Mouse (Mus musculus): ENCODE measurements around the gene Gjb6.

The Gjb6 gene

DNA sequence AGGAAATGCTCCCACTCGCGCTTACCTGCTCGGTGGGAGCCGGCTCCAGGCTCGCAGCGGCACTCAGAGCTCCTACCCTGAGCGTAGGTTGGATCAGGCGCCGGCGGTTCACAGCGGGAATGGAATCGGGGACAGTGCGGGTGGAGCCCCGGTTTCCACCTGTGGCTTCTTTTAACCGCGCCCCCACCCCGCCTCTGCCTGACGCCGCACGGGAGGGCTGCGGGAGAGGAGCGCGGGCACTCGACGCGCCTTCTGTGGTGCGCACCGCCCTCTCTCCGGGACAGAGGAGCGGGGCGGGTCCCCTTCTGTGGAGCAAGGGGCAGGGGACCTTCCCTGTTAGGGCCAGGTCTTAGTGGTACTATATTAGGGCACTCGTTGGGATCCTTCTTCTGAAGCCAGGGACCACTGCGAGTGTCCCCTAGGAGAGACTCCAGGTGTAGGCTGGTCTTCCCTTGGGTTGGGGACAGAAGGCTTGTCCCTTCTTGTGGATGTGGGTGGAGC is at the start of gene Gjb6:
Gjb6 (minus strand) TSS at position 451 of the 501 bp plus-strand sequence.
- in situ Hi-C loops (cut with MboI, MseI): no loop called here

DNA sequence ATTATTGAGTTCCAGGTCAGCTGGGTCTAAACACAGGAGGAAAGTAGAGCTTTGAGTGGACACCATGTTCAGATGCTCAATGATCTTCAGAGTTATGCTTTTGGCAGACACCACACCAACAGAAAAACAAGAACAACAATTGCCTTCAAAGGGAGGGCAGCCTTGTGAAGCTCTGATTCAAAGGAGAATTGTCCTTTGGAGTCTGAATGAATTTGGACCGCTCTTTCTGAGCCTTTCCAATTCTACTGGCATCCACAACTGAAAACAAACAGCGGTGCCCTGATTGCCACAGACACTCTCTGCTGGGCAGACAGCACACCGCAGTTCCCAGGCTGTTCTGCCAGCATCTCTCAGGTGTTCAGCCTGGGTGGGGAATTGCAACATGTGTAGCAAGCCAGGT is 32.1 kb upstream of the Gjb6 start:
- in situ Hi-C loops (cut with MboI, MseI): no loop called here

DNA sequence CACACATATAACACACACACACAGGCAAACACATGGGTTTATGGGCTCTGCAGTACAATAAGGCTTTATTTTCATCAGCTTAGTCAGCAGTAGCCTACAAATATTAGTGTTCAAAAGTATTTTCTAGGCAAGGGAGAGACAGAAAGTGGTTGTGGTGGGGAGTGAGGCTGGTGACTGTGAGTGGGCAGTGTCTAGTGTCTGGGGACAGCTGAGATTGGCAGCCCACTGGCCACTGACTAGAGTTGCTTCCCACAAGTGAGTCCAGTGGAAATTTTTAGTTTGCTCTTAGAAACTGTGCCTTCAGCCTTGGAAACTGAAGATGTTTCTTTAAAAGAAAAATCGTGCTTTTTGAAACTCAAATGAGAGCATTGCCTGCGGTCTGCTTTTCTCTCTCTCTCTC is 28.4 kb upstream of the Gjb6 start:
- in situ Hi-C loops (cut with MboI, MseI): no loop called here

DNA sequence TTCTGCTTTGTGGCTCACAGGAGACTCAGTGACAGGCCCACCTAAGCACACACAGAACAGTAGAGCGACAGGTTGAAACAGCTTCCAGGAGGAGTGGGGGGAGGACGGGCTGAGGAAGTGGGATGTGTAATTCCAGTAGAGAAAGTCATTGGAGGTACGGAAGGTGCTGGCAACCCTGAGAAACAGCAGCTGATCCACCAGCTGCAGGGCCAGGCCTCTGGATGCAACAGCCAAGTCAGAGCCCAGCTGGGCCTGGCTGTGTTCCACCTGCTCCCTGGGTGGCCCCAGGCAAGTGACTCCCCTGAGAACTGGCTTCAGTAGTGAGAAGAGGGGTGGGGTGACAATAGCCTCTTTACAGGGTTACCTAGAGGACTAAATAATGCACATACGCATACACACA is 27.8 kb upstream of the Gjb6 start:
- in situ Hi-C loops (cut with MboI, MseI): no loop called here

DNA sequence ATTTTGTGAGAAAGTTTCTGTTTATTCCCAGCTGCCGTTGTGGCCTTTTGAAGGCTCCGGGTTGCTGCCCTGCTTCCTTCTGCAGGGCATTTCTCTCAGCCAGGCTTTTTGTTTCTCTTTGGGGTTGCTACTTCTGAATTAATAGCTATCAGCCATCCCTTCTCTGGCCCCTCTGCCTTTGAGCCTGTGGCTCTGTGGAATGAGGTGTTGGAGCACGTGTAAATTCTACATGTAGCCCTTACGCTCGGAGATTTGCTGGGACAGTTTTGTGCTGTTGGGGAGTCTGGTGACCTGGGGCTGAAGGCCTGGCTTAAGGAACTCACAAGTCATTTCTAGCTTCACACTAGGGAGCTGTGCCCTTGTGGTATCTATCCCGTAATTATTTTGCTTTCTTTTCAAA is 21.5 kb upstream of the Gjb6 start:
- in situ Hi-C loops (cut with MboI, MseI): no loop called here

DNA sequence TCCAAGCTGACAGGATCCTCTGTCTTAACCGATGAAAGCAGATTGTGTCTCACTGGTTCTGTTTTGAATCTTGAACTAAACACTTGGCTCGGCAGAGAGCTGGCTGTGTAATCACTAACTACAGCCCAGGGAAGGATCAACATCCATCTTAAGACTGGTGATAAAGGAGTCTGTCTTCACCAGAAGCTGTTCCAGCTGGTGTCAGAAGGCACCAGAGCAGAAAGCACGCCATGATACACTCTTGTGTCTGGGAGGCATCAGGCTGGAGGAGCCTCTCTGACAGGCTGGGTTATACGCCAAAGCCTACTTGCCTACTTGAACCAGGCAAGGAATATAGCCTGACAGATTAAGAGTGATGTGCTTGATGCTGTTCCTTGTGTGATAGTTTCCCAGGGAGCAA is 12.3 kb upstream of the Gjb6 start:
- in situ Hi-C loops (cut with MboI, MseI): no loop called here

DNA sequence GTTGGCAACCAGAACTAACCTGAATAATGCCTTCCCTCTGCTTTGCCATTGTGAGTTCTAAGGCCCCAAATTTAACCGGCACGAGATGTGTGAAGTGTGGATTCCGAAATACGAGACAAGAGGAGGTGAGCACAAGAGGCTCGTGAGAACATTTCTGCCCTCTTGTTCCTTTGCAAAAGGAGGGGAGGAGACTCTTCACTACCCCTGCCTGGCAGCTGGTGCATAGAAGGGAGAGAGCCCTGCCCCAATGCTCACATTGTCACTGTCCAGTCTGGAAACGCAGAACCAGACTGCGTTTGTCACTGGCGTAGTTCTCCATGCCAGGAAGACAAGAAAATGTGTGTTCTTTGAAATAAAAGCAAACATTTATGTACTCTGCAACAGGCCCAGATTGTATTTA is 1.9 kb upstream of the Gjb6 start:
- in situ Hi-C loops (cut with MboI, MseI): no loop called here

DNA sequence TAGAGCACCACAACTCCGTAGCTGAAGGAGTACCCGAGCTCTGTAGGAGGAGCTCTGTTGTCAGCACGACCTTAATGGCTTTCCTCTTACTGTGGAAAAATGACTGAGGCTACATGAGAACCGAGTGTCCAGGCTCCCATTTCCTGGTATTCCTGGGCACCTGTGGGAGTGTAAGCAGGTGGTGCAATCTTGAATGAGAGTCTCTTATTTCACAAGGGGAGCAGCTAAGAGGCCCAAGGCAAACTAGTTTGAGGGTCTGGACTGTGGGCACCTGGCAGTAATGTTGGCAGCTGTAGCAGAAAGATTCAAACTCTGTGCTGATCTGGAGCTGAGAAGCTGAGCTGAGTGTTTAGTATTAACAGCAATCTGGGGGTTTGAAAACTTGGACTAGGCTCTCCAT is 6.0 kb downstream of the Gjb6 start:
- in situ Hi-C loops (cut with MboI, MseI): no loop called here

DNA sequence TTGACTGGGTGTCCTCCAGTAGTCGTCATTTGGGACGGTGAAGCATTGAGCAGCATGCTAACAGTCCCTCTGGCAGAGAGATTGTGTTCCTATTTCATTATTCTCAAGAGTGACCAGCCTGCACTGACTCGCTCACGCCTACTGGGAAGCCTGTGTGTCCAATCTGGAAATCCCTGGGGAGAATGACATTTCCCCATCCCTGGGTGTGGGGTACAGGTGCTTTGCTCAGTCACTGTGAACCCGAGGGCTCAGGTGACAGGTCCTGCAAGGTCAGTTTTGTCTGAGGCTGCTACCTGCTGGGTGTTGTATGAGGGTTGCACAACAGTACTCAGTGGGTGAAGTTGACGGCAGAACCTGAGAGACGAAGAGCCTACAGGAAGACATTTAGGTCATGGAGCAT is 11.1 kb downstream of the Gjb6 start:
- in situ Hi-C loops (cut with MboI, MseI): no loop called here

DNA sequence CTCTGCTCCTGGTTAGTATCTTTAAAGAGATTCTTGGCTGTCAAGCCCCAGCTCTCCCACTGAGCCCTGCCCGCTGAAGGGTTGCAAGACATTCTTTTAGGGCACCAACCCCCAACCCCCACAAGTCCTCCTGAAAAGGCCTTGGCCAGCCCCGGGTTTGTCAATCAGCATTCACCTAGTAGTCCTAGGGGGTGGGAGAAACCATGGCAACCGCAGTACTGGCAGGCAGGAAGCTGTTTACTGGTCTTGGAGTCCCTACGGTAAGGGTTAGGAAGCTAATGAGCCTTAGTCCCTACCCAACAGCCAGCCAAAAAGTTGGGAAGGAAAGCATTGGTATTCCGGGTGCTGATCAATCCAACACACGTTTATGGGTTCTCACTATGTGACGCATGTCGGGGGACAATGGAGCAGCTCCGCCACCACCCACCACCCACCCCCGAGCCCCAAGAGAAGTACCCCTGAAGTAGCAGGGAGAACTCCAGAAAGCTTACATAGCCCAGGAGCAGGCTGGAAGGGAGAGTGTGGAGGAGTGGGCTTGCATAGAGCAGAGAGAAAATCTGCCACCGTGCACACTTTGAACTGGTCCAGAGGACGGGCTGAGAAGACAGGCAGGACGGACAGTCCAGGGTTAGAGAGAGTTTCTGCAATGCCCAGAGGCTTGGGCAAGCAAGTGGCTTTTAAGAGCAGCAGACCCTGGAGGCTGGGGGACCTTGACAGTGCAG is 17.4 kb downstream of the Gjb6 start, which contains the start of gene Gm4491:
Gm4491 (minus strand) TSS at position 61 of the 722 bp plus-strand sequence.
- in situ Hi-C loops (cut with MboI, MseI): no loop called here

DNA sequence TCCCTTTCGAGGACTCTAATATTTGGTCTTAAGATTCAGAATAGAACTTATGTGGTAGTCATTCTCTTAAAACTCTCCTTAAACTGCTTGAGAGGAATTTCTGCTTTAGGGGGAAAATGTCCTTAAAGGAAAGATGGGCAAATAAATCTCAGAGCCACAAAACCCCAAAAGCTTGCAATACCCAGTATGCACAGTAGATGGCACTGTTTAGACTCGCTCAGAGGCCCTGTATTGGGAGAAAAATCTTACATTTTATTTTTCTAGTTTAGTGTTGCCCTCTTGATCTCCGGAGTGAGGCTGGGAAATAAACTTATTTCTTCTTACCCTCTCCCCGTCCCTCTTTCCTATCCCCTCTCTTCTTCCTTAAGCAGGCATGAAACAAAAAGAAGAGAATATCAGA is 24.2 kb downstream of the Gjb6 start:
- in situ Hi-C loops (cut with MboI, MseI): loop anchor here in 1 of 2 experiments (5.0 kb wide), 1 partner anchor 253 kb away; no protein-coding TSS in a partner anchor

DNA sequence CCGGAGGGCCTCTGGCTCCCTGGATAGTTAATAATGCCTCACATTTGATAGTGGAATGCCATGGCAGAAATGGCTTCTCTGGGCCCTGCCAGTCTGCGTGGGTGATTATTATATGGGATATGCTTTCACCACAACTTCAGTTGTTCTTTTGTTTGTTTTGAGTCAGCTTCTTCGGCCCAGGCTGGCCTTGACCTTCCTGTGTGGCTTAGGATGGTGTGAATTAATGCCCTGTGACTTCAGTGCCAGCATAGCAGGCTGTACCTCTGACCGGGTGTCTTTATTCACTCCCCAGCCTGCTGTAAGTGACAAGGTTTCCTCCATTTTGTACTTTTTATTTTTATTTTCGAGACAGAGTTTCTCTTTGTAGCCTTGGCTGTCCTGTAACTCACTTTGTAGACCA is 25.5 kb downstream of the Gjb6 start:
- in situ Hi-C loops (cut with MboI, MseI): loop anchor here in 1 of 2 experiments (5.0 kb wide), 1 partner anchor 254 kb away; no protein-coding TSS in a partner anchor

DNA sequence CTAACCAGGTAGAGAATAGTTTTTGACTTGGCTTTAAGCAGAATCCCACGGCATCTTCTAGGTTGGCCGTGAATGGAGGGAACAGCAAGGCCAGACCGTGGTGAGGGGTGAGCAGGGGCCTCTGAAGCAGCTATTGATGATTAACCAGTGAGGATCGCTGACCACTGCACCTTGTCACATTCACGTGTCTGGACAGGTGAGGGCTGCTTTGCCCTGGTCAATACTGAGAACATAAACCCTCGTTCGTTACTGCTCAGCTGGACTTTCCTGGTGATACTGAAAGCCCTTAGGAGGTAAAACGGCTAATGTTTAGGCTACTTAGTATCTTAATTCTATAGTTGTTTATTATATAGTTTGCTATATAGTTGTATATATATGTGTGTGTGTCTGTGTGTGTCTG is 26.3 kb downstream of the Gjb6 start:
- in situ Hi-C loops (cut with MboI, MseI): loop anchor here in 1 of 2 experiments (5.0 kb wide), 1 partner anchor 255 kb away; no protein-coding TSS in a partner anchor

DNA sequence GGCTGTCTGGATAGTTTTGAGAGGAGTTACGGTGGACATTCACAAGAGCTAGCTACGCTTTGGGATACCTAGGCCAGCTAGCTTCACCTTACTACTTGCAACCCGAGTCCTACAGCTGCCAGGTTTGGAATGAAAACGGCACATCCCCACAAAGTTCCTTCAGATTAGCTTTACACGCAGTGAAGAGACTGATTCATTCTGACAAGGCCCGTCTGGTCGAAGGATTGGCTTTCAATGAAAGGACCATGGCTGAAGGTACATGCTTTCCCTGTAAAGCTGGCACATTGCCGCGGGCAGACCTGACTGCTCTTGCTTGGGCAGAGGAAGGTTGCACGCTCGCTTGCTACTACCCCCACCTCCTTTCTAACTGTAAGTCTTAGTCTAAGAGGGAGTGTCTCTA is 27.7 kb downstream of the Gjb6 start:
- in situ Hi-C loops (cut with MboI, MseI): loop anchor here in 1 of 2 experiments (5.0 kb wide), 1 partner anchor 257 kb away; no protein-coding TSS in a partner anchor

DNA sequence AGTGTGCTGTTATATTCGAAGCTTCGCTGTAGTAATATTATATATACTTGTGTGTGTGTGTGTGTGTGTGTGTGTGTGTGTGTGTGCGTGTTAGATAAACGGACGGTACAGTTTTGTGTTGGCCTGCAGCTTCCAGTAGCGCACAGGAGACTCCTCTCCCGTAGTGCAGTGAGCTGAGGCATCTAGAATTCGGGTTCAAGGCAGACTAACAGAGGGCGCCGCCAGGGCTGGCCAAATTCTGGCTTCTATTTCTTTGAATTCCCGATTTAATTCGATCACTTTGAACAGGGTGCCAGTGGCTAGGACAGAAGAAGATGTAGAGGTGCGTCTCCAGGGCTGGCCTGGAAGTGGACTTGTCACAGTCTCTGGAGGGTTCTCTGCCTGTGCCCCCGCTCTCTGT is 28.3 kb downstream of the Gjb6 start:
- in situ Hi-C loops (cut with MboI, MseI): loop anchor here in 1 of 2 experiments (5.0 kb wide), 1 partner anchor 257 kb away; no protein-coding TSS in a partner anchor

DNA sequence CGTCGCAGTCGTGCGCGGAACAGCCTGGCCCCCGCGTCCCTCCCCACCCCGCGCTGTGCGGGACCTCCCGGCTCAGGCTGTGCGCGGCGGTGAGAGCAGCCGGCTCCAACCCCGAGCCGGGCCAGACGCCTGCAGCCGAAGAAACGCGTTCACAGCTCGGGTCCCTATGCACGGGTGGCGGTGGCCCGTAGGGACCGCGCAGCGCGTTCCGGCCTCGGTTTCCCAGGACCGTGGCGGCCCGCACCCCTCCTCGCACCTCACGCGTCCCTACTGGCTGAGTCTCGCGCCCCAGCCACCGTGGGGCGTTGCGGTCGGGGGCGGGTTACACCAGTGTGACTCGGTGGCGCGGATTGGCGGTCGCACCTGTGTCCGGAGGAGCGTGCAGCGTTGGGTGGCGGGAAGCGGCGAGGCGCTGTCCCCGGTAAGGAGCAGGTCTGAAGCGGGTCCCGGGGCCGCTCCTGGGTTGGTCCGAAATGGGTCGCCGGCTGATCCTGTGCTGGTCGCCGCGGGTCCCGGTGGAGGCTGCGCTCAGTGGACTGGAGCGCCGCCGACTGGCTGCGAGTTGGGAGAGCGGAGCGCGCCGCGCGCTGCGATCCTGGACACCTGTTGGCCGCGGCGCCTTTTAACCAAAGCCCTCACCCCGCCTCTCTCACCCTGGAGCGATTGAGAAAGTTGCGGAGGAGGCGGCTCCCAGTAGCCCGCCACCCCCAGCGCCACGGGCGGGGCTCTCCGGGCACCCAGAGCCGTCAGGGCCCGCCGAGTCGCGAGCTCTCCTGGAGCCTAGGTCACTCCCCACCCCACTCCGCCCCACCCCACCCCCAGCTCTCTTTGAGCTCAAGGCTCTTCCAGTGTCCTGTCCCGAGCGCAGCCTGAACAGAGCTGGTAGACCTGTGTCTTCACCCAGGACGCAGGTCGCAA is 29.0 kb downstream of the Gjb6 start, which contains the start of gene Gjb2:
Gjb2 (minus strand) TSS at position 597 of the 918 bp plus-strand sequence.
- in situ Hi-C loops (cut with MboI, MseI): loop anchor here in 1 of 2 experiments (5.0 kb wide), 1 partner anchor 258 kb away; no protein-coding TSS in a partner anchor

DNA sequence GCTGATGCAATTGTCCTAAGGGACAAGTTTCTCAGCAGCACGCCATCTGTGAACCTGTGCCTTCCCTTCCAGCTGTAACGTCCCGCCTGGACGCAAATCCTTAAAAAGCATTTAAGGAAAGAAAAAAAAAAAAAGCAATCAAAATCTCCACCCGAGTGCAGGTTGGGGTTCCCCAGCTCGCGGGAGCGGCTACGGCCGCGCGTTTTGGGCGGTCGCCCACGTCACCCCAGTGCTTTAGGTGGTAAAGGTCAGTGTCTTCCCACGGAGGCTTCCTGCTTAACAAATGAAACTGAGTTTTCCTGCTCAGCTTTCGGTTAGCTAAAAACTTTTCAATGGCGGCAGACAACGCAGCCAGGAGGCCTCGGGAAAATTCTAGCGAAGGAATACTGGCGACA is 29.7 kb downstream of the Gjb6 start:
- in situ Hi-C loops (cut with MboI, MseI): no loop called here

DNA sequence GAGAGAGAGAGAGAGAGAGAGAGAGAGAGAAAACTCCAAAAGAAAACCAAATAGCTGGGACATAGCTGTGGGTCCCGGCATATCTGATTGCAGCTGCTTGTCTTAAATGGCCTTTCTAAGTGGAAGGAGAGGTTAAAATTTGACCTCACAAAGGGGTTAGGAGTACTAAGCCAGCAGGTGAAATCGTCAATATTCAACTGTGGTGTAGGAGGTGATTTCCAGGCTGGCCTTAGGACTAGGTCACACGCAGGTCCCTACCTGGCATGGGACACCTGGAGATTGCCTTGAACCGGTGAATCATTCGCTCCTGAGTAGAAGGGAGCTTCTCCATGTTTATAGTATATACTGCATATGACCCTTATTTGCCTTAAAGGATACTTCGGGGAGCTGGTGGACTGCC is 30.3 kb downstream of the Gjb6 start:
- in situ Hi-C loops (cut with MboI, MseI): no loop called here

DNA sequence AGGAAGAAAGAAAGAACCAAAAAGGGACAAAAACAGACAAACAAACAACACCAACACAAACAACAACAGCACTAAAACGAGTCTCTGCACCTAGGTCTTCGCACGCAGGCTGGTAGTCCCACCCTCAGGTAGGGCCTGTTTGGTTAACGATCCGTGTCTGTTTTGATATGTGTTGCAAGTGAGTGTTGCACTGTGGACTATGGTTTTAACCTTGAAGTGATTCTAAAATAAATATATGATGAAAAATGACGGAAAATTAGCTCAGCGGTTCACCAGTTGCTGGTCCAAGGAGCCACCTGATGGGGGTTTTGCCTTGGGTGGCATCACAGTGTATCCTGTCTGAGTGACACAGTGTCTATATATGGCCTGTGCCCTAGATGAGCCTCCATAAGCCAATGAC is 31.8 kb downstream of the Gjb6 start:
- in situ Hi-C loops (cut with MboI, MseI): no loop called here

DNA sequence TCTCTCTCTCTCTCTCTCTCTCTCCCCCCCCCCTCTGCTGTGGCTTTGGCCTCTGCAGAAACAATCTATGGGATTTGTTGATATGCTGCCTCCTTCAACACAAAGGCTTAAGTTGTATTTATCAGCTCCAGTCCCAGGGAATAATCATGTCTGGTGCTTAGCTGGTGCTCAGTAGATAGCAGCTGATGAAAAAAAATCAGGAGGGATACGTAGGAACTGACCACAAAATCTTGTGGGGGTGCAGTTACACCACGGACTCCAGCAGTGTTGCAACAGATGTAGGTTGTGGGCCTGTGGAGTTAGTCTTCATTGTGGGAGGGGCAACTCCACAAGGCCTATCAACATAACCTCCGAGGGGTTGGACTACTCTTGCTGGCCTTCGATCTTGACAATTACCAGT is 37.6 kb downstream of the Gjb6 start:
- in situ Hi-C loops (cut with MboI, MseI): no loop called here

DNA sequence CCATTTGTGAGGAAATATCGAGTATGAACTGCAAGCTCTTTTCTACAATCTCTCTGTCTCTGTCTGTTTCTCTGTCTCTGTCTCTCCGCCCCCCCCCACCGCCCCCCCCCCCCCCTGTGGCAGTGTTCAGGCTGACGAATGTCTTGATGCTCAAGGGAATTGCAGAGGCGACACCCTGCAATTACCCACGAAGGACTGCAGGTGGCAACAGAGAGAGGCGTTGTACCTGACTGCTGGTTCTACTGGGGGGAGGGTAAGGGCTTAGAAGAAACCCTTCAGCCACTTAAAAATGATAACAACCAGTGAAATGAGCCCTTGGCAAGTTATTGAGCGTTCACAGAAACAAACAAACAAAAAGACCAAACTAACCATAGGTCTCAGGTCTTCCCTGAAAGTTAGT is 40.4 kb downstream of the Gjb6 start:
- in situ Hi-C loops (cut with MboI, MseI): no loop called here

DNA sequence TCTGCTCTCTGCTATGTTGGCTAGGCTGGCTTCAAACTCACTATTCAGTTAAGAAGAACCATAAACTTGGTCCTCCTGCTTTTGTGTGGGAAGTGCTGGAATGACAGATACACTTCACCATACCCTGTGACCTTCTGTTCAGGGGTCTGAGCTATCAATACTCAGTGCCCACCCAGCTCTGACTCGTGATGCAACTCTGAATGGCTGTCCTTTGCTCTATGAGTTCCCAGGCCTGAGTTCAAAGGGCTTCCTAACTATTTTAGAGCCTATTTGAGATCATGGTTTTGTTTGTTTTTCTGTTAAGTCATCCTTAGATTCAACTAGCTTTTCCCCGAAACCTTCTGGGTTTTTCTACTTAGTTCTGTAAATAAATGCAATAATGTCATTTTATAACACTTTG is 43.4 kb downstream of the Gjb6 start:
- in situ Hi-C loops (cut with MboI, MseI): no loop called here
